Mouse (Mus musculus) olfactory bulb, adult 2 months (tissue): ENCODE measurements around the gene Grasp.

Experiments used
- CTCF ChIP-seq: fragments of 200-500 bp; IDR thresholded peaks from 2 replicates; pipeline ENCODE4 v1.5.1; 2012; ENCODE audit warnings: low read depth, mild to moderate bottlenecking, low read length, moderate library complexity; ENCODE audit not compliant: insufficient read depth
- POLR2A ChIP-seq: fragments of 200-500 bp; IDR thresholded peaks from 2 replicates; pipeline ENCODE4 v1.6.1; 2012; ENCODE audit warnings: mild to moderate bottlenecking, low read depth, low read length, moderate library complexity; ENCODE audit not compliant: insufficient read depth

- TF ChIP-seq CTCF (no peak), POLR2A (no peak)
Measured at GRCm38 (mm10) chr15:101232607-101233006, 8.6 kb downstream of the Grasp start.
